Mouse (Mus musculus): ENCODE measurements around the gene Klf17. TPM values are rescaled to one million over a fixed set of nuclear protein-coding genes. Genes with fewer than 3 reads are reported as not detected.

Klf17 gene
- polyA plus RNA-seq, 1 experiment from 2014 or later: not detected

- Histone ChIP-seq H3K4me1 (no peaks in the 10 kb centered on the region), H3K27me3 (no peaks in the 10 kb centered on the region), H3K27ac (replicated peaks) (no peak overlapping the region), H3K4me2 (replicated peaks) (no peak overlapping the region), H3K4me3 (no peak overlapping the region), H3K9me3 (no peaks in the 10 kb centered on the region), H3K9ac (replicated peaks) (no peak overlapping the region), H3K36me3 (no peaks in the 10 kb centered on the region)
- WGBS: 46% methylated on average over 8 of the region's 8 CpGs
- ATAC-seq (replicated peaks): no peak
Measured at GRCm38 (mm10) chr4:117737559-117737958, 27.9 kb downstream of the Klf17 start.

GRCm38 (mm10) chr4:117731926-117732325, 33.5 kb downstream of the Klf17 start:
- 95% methylated on average over 3 of the region's 3 CpGs for WGBS

GRCm38 (mm10) chr4:117724112-117724511, 41.3 kb downstream of the Klf17 start, which contains the start of gene Gm12845:
Gene Gm12845, plus strand, starts transcription at chr4:117724412.
- H3K4me2 ChIP-seq (replicated peaks): no peak within 1 kb of the TSS
- no peak within 1 kb of the TSS for H3K9ac ChIP-seq (replicated peaks)
- no peak for ATAC-seq (replicated peaks)
- H3K4me1 ChIP-seq: no peaks in the 10 kb centered on the region
- no peaks in the 10 kb centered on the region for H3K9me3 ChIP-seq
- no peak within 1 kb of the TSS for H3K27ac ChIP-seq (replicated peaks)
- H3K4me3 ChIP-seq: no peak within 1 kb of the TSS
- no peaks in the 10 kb centered on the region for H3K36me3 ChIP-seq
- no peaks in the 10 kb centered on the region for H3K27me3 ChIP-seq
- 83% methylated on average over 1 of the region's 1 CpGs for WGBS

More at GRCm38 (mm10) chr4:117731926-117732325, 33.5 kb downstream of the Klf17 start:
- no peak overlapping the region for H3K9ac ChIP-seq (replicated peaks)
- no peaks in the 10 kb centered on the region for H3K9me3 ChIP-seq
- H3K36me3 ChIP-seq: no peaks in the 10 kb centered on the region
- H3K27me3 ChIP-seq: no peaks in the 10 kb centered on the region
- H3K27ac ChIP-seq (replicated peaks): no peak overlapping the region
- no peaks in the 10 kb centered on the region for H3K4me1 ChIP-seq
- no peak overlapping the region for H3K4me3 ChIP-seq
- no peak overlapping the region for H3K4me2 ChIP-seq (replicated peaks)
- ATAC-seq (replicated peaks): no peak

GRCm38 (mm10) chr4:117713303-117714098, 51.9 kb downstream of the Klf17 start:
- H3K9ac ChIP-seq (replicated peaks): no peak overlapping the region
- no peak overlapping the region for H3K4me2 ChIP-seq (replicated peaks)
- no peak for ATAC-seq (replicated peaks)
- WGBS: 84% methylated on average over 6 of the region's 6 CpGs
- no peaks in the 10 kb centered on the region for H3K4me1 ChIP-seq
- H3K27me3 ChIP-seq: no peaks in the 10 kb centered on the region
- no peak overlapping the region for H3K27ac ChIP-seq (replicated peaks)
- H3K36me3 ChIP-seq: no peaks in the 10 kb centered on the region
- H3K9me3 ChIP-seq: no peaks in the 10 kb centered on the region
- H3K4me3 ChIP-seq: no peak overlapping the region

- no peaks in the 10 kb centered on the region for H3K4me1 ChIP-seq
- no peaks in the 10 kb centered on the region for H3K9me3 ChIP-seq
- no peak overlapping the region for H3K9ac ChIP-seq (replicated peaks)
- no peak overlapping the region for H3K27ac ChIP-seq (replicated peaks)
- no peaks in the 10 kb centered on the region for H3K36me3 ChIP-seq
- WGBS: 81% methylated on average over 3 of the region's 3 CpGs
- no peaks in the 10 kb centered on the region for H3K27me3 ChIP-seq
- H3K4me2 ChIP-seq (replicated peaks): no peak overlapping the region
- H3K4me3 ChIP-seq: no peak overlapping the region
- ATAC-seq (replicated peaks): no peak
Measured at GRCm38 (mm10) chr4:117712314-117712713, 53.1 kb downstream of the Klf17 start.

- ATAC-seq (replicated peaks): no peak
- H3K4me1 ChIP-seq: no peaks in the 10 kb centered on the region
- no peak overlapping the region for H3K4me3 ChIP-seq
- H3K27me3 ChIP-seq: no peaks in the 10 kb centered on the region
- H3K9me3 ChIP-seq: no peaks in the 10 kb centered on the region
- H3K27ac ChIP-seq (replicated peaks): no peak overlapping the region
- H3K4me2 ChIP-seq (replicated peaks): no peak overlapping the region
- no peak overlapping the region for H3K9ac ChIP-seq (replicated peaks)
- WGBS: 85% methylated on average over 3 of the region's 3 CpGs
- no peaks in the 10 kb centered on the region for H3K36me3 ChIP-seq
Measured at GRCm38 (mm10) chr4:117708780-117709550, 56.5 kb downstream of the Klf17 start.

Other genes with a start within 250 kb of the Klf17 start
- gene Eri3, start 215.3 kb downstream of the Klf17 start, polyA plus RNA-seq (2015; fragmentation: Nextera tagmentation; extraction: Ambion mirVana): 255 and 270 TPM in 2 replicates
- 78.7 and 81.2 TPM in 2 replicates for gene Dmap1, start 83.4 kb downstream of the Klf17 start, polyA plus RNA-seq (2015; fragmentation: Nextera tagmentation; extraction: Ambion mirVana)
- gene Gm12845, start 41.2 kb downstream of the Klf17 start, polyA plus RNA-seq (2015; fragmentation: Nextera tagmentation; extraction: Ambion mirVana): not detected in 2 replicates
- gene Slc6a9, start 68.9 kb upstream of the Klf17 start, polyA plus RNA-seq (2015; fragmentation: Nextera tagmentation; extraction: Ambion mirVana): 9.0 and 11.3 TPM in 2 replicates
- 1.1 and 1.7 TPM in 2 replicates for gene Ccdc24, start 106.9 kb upstream of the Klf17 start, polyA plus RNA-seq (2015; fragmentation: Nextera tagmentation; extraction: Ambion mirVana)
- gene B4galt2, start 117.8 kb upstream of the Klf17 start, polyA plus RNA-seq (2015; fragmentation: Nextera tagmentation; extraction: Ambion mirVana): 45.2 and 52.6 TPM in 2 replicates
- 460 and 461 TPM in 2 replicates for gene Atp6v0b, start 121.7 kb upstream of the Klf17 start, polyA plus RNA-seq (2015; fragmentation: Nextera tagmentation; extraction: Ambion mirVana)
- gene Dph2, start 126.4 kb upstream of the Klf17 start, polyA plus RNA-seq (2015; fragmentation: Nextera tagmentation; extraction: Ambion mirVana): 26.8 and 29.4 TPM in 2 replicates
- 69.3 and 75.5 TPM in 2 replicates for gene Ipo13, start 149.4 kb upstream of the Klf17 start, polyA plus RNA-seq (2015; fragmentation: Nextera tagmentation; extraction: Ambion mirVana)
- gene Artn, start 164.1 kb upstream of the Klf17 start, polyA plus RNA-seq (2015; fragmentation: Nextera tagmentation; extraction: Ambion mirVana): 0.10 and 0.28 TPM in 2 replicates